Mouse (Mus musculus): ENCODE results near the gene Lgals4.

The Lgals4 gene

DNA sequence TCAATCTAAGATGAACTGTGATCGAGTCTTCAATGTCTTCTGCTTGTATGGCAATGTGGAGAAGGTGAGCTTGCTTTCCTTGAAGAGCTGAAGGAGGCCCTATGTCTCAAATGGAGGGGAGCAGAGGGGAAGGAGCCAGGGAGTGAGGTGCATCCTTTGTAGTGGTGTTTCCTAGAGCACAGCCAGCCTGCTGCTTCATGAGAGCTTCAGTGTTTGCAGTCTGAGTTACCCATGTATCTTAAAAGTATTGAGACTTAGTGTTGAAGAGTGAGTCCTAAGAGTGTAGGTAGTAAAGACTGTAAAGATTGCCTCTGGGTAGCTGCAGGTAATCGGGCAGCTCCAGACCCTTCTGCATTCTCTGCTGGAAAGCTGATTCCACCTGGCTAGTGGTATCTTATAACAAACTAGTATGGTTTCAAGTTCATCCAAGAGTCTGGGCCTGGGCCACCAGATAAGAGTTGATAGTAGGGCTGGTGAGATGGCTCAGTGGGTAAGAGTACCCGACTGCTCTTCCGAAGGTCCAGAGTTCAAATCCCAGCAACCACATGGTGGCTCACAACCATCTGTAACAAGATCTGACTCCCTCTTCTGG lies 14.7 kb upstream of the Lgals4 start:
- in situ Hi-C loops (cut with MboI; ENCODE audit: low pct_unique_long_range_greater_than_20kb in 1 of 2, low sequenced_read_pairs in 2 of 2, unreplicated experiment in 1 of 2) = no loop called here

DNA sequence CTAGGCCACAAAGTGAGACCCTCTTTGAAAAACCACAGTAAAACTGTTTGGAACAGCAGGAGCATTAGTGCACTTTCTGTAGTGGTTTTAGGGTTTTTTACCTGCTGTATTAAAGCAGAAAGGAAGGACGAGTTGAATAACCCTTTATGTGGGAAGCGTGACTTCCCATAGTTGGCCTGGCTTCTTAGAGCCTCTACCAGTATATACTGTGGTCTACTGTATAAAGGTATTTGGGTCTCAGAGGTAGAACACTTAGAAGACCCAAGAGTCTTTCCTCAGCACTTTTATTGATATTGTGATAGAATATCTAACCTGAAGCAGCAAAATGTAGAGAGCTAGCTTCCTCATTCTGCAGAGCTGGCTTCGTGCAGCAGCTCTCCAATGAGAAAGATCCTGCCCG lies 14.1 kb upstream of the Lgals4 start:
- in situ Hi-C loops (cut with MboI; ENCODE audit: low pct_unique_long_range_greater_than_20kb in 1 of 2, low sequenced_read_pairs in 2 of 2, unreplicated experiment in 1 of 2) = no loop called here

- in situ Hi-C loops (cut with MboI; ENCODE audit: low pct_unique_long_range_greater_than_20kb in 1 of 2, low sequenced_read_pairs in 2 of 2, unreplicated experiment in 1 of 2) = no loop called here
Observed at GRCm38 (mm10) chr7:28820358-28821260, 13.0 kb upstream of the Lgals4 start.

DNA sequence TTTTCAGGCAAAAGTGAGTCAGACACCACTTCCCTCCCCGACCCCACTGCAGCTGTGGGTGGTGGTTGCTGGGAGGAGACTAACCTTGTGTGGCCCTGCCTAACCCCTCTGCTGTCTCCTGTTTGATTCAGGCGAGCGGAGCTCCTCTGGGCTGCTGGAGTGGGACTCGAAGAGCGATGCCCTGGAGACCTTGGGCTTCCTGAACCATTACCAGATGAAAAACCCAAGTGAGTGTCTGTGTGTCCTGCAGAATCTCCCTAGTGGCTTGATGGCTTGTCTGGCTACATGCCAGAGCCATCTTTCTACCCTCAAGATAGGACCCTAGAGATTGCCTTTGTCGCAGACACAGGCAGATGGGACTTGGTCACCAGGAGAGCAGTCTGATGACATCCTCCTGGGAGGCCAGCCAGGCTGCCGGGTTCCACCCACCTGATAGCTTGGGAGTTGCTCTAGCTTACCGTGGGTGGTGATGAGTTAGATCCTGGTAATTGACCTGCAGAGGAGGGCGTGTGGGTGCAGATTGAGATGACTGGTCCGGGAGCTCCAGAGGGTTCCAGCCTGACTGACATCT lies 12.3 kb upstream of the Lgals4 start:
- in situ Hi-C loops (cut with MboI; ENCODE audit: low pct_unique_long_range_greater_than_20kb in 1 of 2, low sequenced_read_pairs in 2 of 2, unreplicated experiment in 1 of 2) = no loop called here

GRCm38 (mm10) chr7:28822556-28822955 lies 11.1 kb upstream of the Lgals4 start:
- in situ Hi-C loops (cut with MboI; ENCODE audit: low pct_unique_long_range_greater_than_20kb in 1 of 2, low sequenced_read_pairs in 2 of 2, unreplicated experiment in 1 of 2) = no loop called here

- in situ Hi-C loops (cut with MboI; ENCODE audit: low pct_unique_long_range_greater_than_20kb in 1 of 2, low sequenced_read_pairs in 2 of 2, unreplicated experiment in 1 of 2) = no loop called here
Observed at GRCm38 (mm10) chr7:28822993-28823903, 10.4 kb upstream of the Lgals4 start.

DNA sequence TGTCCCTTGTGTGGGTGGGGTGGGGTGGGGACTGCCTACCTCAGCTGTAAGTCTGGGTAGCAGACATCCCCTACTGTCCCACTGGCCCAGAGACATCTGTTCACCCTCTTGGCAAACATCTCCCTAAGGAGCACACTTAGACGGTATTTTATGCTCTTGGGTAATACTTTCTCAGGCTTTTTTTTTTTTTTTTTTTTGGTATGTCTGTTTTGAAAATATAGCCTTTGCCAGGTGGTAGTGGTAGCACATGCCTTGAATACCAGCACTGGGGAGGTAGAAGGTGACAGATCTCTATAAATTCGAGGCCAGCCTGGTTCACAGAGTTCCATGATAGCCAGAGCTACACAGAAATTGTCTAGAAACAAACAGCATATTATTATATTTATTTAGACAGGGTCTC lies 9.7 kb upstream of the Lgals4 start:
- in situ Hi-C loops (cut with MboI; ENCODE audit: low pct_unique_long_range_greater_than_20kb in 1 of 2, low sequenced_read_pairs in 2 of 2, unreplicated experiment in 1 of 2) = no loop called here

DNA sequence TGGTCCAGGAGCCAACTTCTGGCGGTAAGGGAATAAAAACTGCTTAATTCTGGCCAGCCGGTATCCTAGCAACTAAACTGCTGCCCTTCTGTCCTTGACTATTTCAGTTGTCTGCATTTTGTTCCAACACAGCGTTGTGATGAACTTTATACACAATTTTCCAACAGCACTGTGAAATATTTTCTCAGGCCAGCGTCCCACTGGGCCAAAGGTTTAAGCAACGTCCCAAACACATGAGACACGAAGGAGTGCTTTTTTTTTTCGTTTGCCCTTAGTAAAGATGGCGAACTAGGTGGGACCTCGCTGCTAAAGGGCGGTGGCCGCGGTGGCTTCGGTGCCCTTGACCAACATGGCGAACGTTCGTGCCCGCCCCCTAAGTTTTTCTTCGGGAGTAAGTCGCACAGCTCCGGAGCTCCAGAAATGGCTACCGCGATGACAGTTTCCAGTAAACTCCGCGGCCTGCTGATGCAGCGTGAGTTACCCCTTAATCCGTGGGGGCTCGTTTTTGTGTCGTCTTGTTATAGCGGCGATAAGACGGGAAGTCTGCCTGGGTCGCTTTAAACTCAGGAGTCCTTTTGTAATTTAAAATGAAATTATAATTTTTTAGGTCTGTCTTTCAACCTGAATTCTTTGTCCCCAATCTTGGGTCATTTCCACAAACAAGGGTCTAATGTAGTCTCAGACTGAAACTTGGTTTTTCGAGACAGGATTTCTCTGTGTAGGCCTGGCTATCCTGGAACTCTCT lies 8.5 kb upstream of the Lgals4 start, which contains the start of gene Ech1:
Ech1 (plus strand) TSS at position 277 of the 745 bp plus-strand sequence.
- in situ Hi-C loops (cut with MboI; ENCODE audit: low pct_unique_long_range_greater_than_20kb in 1 of 2, low sequenced_read_pairs in 2 of 2, unreplicated experiment in 1 of 2) = no loop called here

GRCm38 (mm10) chr7:28825686-28826401 lies 7.8 kb upstream of the Lgals4 start:
- in situ Hi-C loops (cut with MboI; ENCODE audit: low pct_unique_long_range_greater_than_20kb in 1 of 2, low sequenced_read_pairs in 2 of 2, unreplicated experiment in 1 of 2) = no loop called here

- in situ Hi-C loops (cut with MboI; ENCODE audit: low pct_unique_long_range_greater_than_20kb in 1 of 2, low sequenced_read_pairs in 2 of 2, unreplicated experiment in 1 of 2) = no loop called here
Observed at GRCm38 (mm10) chr7:28826402-28826772, 7.3 kb upstream of the Lgals4 start.

- in situ Hi-C loops (cut with MboI; ENCODE audit: low pct_unique_long_range_greater_than_20kb in 1 of 2, low sequenced_read_pairs in 2 of 2, unreplicated experiment in 1 of 2) = no loop called here
Observed at GRCm38 (mm10) chr7:28827338-28827737, 6.3 kb upstream of the Lgals4 start.

- in situ Hi-C loops (cut with MboI; ENCODE audit: low pct_unique_long_range_greater_than_20kb in 1 of 2, low sequenced_read_pairs in 2 of 2, unreplicated experiment in 1 of 2) = no loop called here
Observed at GRCm38 (mm10) chr7:28829821-28830220, 3.8 kb upstream of the Lgals4 start.

DNA sequence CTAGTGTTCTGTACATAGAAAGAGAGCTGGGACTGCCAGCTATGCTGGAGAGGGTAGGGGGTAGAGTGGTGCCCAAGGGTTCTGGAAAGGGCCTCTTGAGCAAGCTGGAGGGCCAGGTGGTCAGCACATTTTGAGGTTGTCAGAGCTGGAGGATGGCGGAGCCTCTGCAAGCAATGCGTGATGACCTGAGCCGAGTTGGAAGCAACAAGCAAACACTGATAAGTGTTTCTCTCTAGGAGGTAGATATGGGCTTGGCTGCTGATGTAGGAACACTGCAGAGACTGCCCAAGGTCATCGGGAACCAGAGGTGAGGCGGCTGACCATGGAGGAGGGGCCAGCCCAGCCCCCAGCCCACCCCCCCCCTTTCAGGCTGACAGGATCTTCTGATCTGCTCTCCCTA lies 2.7 kb upstream of the Lgals4 start:
- in situ Hi-C loops (cut with MboI; ENCODE audit: low pct_unique_long_range_greater_than_20kb in 1 of 2, low sequenced_read_pairs in 2 of 2, unreplicated experiment in 1 of 2) = no loop called here

DNA sequence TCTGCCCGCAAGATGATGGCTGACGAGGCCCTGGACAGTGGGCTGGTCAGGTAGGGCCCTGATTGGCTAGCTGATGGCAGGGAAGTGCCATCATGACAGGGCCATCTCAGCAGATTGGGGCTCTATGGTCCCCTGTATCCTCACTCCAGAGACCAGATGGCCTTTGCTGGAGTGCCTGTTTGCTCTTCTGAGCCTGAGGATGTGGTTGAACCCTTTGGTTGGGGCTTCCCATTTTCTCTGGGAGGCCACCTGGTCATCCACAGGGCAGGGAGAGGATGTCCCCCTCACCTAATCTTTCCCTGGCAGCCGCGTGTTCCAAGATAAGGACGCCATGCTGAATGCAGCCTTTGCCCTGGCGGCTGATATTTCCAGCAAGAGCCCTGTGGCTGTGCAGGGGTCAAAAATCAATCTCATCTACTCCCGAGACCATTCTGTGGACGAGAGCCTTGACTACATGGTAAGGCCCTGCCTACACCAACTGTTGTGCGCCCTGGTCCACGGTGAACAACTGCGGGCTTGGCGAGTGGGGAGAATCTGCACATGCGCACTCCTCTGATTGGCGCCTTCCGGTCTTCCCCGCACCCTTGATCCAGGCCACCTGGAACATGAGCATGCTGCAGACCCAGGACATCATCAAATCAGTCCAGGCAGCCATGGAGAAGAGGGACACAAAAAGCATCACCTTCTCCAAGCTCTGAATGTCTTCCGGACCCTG lies 2.1 kb upstream of the Lgals4 start:
- in situ Hi-C loops (cut with MboI; ENCODE audit: low pct_unique_long_range_greater_than_20kb in 1 of 2, low sequenced_read_pairs in 2 of 2, unreplicated experiment in 1 of 2) = no loop called here

- in situ Hi-C loops (cut with MboI; ENCODE audit: low pct_unique_long_range_greater_than_20kb in 1 of 2, low sequenced_read_pairs in 2 of 2, unreplicated experiment in 1 of 2) = no loop called here
Observed at GRCm38 (mm10) chr7:28832137-28832536, 1.5 kb upstream of the Lgals4 start.

GRCm38 (mm10) chr7:28836936-28837335 lies 3.3 kb downstream of the Lgals4 start:
- in situ Hi-C loops (cut with MboI; ENCODE audit: low pct_unique_long_range_greater_than_20kb in 1 of 2, low sequenced_read_pairs in 2 of 2, unreplicated experiment in 1 of 2) = no loop called here

- in situ Hi-C loops (cut with MboI; ENCODE audit: low pct_unique_long_range_greater_than_20kb in 1 of 2, low sequenced_read_pairs in 2 of 2, unreplicated experiment in 1 of 2) = no loop called here
Observed at GRCm38 (mm10) chr7:28838331-28838730, 4.7 kb downstream of the Lgals4 start.
